Mouse (Mus musculus) lung, postnatal 0 days (tissue): ENCODE results near the gene Fiz1. TPM values are rescaled to one million over a fixed set of nuclear protein-coding genes. Genes with fewer than 3 reads are reported as not detected.

Experiments
- ATAC-seq: fragments of 200-750 bp; cut with Nextera tagmentation; 2 replicates; pipeline ENCODE4 v1.8.0; 2017; ENCODE audit warnings: moderate library complexity
- DNase-seq: peaks from one replicate; pipeline ENCODE4 v3.0.0-alpha.2; 2016; ENCODE audit warnings: low spot score
- H3K27ac ChIP-seq: fragments of 300-500 bp; sonication (generic); 2 replicates; pipeline ENCODE4 v1.5.1; 2014; ENCODE audit warnings: antibody characterized with exemption, mild to moderate bottlenecking, low read length, mixed read lengths
- H3K27me3 ChIP-seq: fragments of 300-500 bp; sonication (generic); replicated peaks from 2 replicates; pipeline ENCODE4 v1.6.1; 2014; ENCODE audit warnings: low read length, mixed read lengths; ENCODE audit not compliant: insufficient read depth
- H3K36me3 ChIP-seq: fragments of 300-500 bp; sonication (generic); 2 replicates; pipeline ENCODE4 v1.6.1; 2014; ENCODE audit warnings: low read length, mixed read lengths; ENCODE audit not compliant: insufficient read depth
- H3K4me1 ChIP-seq: fragments of 300-500 bp; sonication (generic); 2 replicates; pipeline ENCODE4 v1.6.1; 2014; ENCODE audit warnings: antibody characterized with exemption, low read depth, low read length, mixed read lengths; ENCODE audit not compliant: insufficient read depth
- H3K4me2 ChIP-seq: fragments of 300-500 bp; sonication (generic); replicated peaks from 2 replicates; pipeline ENCODE4 v1.6.1; 2014; ENCODE audit warnings: low read depth, mild to moderate bottlenecking, low read length, moderate library complexity, mixed read lengths
- H3K4me3 ChIP-seq: fragments of 300-500 bp; sonication (generic); 2 replicates; pipeline ENCODE4 v1.5.1; 2014; ENCODE audit warnings: low read depth, low read length
- H3K9ac ChIP-seq: fragments of 300-500 bp; sonication (generic); replicated peaks from 2 replicates; pipeline ENCODE4 v1.6.1; 2014; ENCODE audit warnings: low read depth, mild to moderate bottlenecking
- H3K9me3 ChIP-seq: fragments of 300-500 bp; sonication (generic); 2 replicates; pipeline ENCODE4 v1.6.1; 2016; ENCODE audit warnings: low read length, mixed read lengths
- CTCF ChIP-seq: IDR thresholded peaks from 2 replicates; pipeline ENCODE4 v1.5.1; 2016; ENCODE audit warnings: antibody characterized with exemption, mild to moderate bottlenecking
- EP300 ChIP-seq: IDR thresholded peaks from 2 replicates; pipeline ENCODE4 v1.6.1; 2016; ENCODE audit warnings: antibody characterized with exemption, mild to moderate bottlenecking, control low read depth
- WGBS: fragments of 180-500 bp; shearing (Covaris S2); extraction: QIAGEN DNeasy Blood & Tissue Kit; methylation state at CpG from one replicate; pipeline ENCODE4 v1.1.7; 2014; 5-methylcytosine and 5-hydroxymethylcytosine counted together
- polyA plus RNA-seq: library from polyadenylated mRNA; unstranded; fragments of >200 nt; fragmentation: Nextera tagmentation; extraction: Ambion mirVana; gene quantifications from 2 replicates; pipeline ENCODE4 v1.2.1, GENCODE M21; 2015

Fiz1 gene
- polyA plus RNA-seq, 1 experiment from 2014 or later = 20.8 TPM

GRCm38 (mm10) chr7:5052931-5053343 is 38.4 kb upstream of the Fiz1 start:
- Histone ChIP-seq H3K9me3 (no peaks in the 10 kb centered on the region), H3K4me3 (peak overlapping the region; percentile 25), H3K4me2 (peak overlapping the region; percentile 94), H3K4me1 (peaks cover 20% of the 10 kb centered on the region), H3K27ac (no peak overlapping the region), H3K36me3 (no peaks in the 10 kb centered on the region), H3K27me3 (peaks cover 50% of the 10 kb centered on the region), H3K9ac (0 out of 2 replicates have a peak overlapping the region, but pooled peaks have one; percentile 12)
- TF ChIP-seq EP300 (no peak), CTCF (no peak)
- ATAC-seq (no peak), DNase-seq (no peak)
- WGBS = 4% methylated on average over 45 of the region's 45 CpGs

DNA sequence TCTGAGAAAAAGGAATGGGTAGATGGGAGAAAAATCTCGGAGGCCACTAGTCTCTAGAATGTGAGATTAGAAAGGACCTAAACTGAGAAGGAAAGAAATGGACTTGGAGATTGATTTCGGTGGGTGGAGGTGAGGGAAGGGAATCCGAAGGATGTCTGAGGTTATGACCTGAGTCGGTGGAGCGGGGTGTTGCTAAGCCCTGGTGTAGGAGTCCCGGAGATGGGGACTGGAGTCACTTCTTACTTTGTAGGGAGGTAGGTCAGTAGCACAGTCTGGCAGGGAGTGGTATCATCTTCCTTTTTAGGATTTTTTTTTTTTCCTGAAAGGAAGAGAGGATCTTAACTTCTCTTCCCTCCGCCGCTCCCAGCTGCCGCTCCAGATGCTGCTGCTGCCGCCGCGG is 37.9 kb upstream of the Fiz1 start:
- ATAC-seq (no peak), DNase-seq (no peak)
- 1% methylated on average over 10 of the region's 12 CpGs for WGBS
- H3K36me3 ChIP-seq = no peaks in the 10 kb centered on the region
- 0 out of 2 replicates have a peak overlapping the region, but pooled peaks have one; percentile 67 for H3K9ac ChIP-seq
- peaks cover 45% of the 10 kb centered on the region for H3K27me3 ChIP-seq
- H3K4me3 ChIP-seq = peak overlapping the region; percentile 80
- H3K4me1 ChIP-seq = peaks cover 20% of the 10 kb centered on the region
- TF ChIP-seq EP300 (no peak), CTCF (no peak)
- H3K4me2 ChIP-seq = peak overlapping the region; percentile 94
- no peak overlapping the region for H3K27ac ChIP-seq
- no peaks in the 10 kb centered on the region for H3K9me3 ChIP-seq

- 3% methylated on average over 63 of the region's 65 CpGs for WGBS
- no peak for TF ChIP-seq CTCF
- no peak for TF ChIP-seq EP300
- H3K4me3 ChIP-seq = peak within 1 kb of the TSS; percentile 80
- H3K27ac ChIP-seq = peak within 1 kb of the TSS; percentile 77
- H3K27me3 ChIP-seq = peaks cover 35% of the 10 kb centered on the region
- peak within 1 kb of the TSS; percentile 67 for H3K9ac ChIP-seq
- H3K4me1 ChIP-seq = peaks cover 20% of the 10 kb centered on the region
- peak within 1 kb of the TSS; percentile 94 for H3K4me2 ChIP-seq
- peak; percentile 88 for ATAC-seq
- H3K9me3 ChIP-seq = no peaks in the 10 kb centered on the region
- DNase-seq = peak; percentile 81
- no peaks in the 10 kb centered on the region for H3K36me3 ChIP-seq
Observed at GRCm38 (mm10) chr7:5051193-5052192, 37.0 kb upstream of the Fiz1 start, which contains the start of gene Zfp580. Gene Zfp580 (plus strand): TSS chr7:5051538.

DNA sequence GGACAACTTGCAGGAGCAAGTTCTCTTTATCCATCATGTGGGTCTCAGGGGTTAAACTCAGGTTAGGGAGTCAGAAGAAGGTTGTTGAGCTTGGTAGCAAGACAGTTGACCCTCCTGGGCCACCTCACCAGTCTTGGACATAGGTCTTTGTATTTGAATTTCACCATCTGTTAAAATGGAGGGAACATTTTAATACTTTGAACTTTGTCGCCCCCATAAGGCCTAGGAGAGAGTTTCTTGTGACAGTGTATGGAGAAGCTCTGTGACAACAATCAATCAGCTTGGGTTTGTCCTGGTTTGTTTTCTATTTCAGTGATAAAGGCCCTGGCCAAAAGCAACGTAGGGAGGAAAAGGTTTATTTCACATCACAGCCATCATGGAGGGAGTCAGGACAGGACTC is 32.8 kb upstream of the Fiz1 start:
- no peaks in the 10 kb centered on the region for H3K9me3 ChIP-seq
- 0 out of 2 replicates have a peak, but pooled peaks have one; percentile 27 for ATAC-seq
- H3K9ac ChIP-seq = no peak overlapping the region
- TF ChIP-seq EP300 (no peak), CTCF (peak; percentile 66)
- no peak overlapping the region for H3K4me2 ChIP-seq
- WGBS = 24% methylated on average over 2 of the region's 2 CpGs
- no peak overlapping the region for H3K4me3 ChIP-seq
- no peaks in the 10 kb centered on the region for H3K27me3 ChIP-seq
- H3K36me3 ChIP-seq = no peaks in the 10 kb centered on the region
- DNase-seq = peak; percentile 86
- H3K4me1 ChIP-seq = peaks cover 10% of the 10 kb centered on the region; the same call in 1 of the 2 replicates
- no peak overlapping the region for H3K27ac ChIP-seq

- H3K27ac ChIP-seq = no peak overlapping the region
- no peaks in the 10 kb centered on the region for H3K9me3 ChIP-seq
- 65% methylated on average over 2 of the region's 2 CpGs for WGBS
- H3K27me3 ChIP-seq = no peaks in the 10 kb centered on the region
- no peaks in the 10 kb centered on the region for H3K36me3 ChIP-seq
- no peak overlapping the region for H3K4me3 ChIP-seq
- peaks cover 5% of the 10 kb centered on the region; the same call in 1 of the 2 replicates for H3K4me1 ChIP-seq
- no peak overlapping the region for H3K9ac ChIP-seq
- no peak overlapping the region for H3K4me2 ChIP-seq
- ATAC-seq = no peak
- TF ChIP-seq CTCF (peak; percentile 6; the same call in 1 of the 2 replicates), EP300 (no peak)
- DNase-seq = no peak
Observed at GRCm38 (mm10) chr7:5046112-5046511, 31.6 kb upstream of the Fiz1 start.

GRCm38 (mm10) chr7:5044981-5045380 is 30.5 kb upstream of the Fiz1 start:
- TF ChIP-seq EP300 = no peak
- TF ChIP-seq CTCF = no peak
- Histone ChIP-seq H3K4me3 (no peak overlapping the region), H3K27me3 (no peaks in the 10 kb centered on the region), H3K4me2 (no peak overlapping the region), H3K27ac (no peak overlapping the region), H3K9me3 (no peaks in the 10 kb centered on the region), H3K9ac (no peak overlapping the region), H3K4me1 (no peaks in the 10 kb centered on the region), H3K36me3 (no peaks in the 10 kb centered on the region)
- ATAC-seq (no peak), DNase-seq (no peak)
- 68% methylated on average over 2 of the region's 2 CpGs for WGBS
